Mouse (Mus musculus) megakaryocyte, embryonic 14.5 days (primary cell): Measurements from ENCODE around the gene Xrra1.

ENCODE experiments used
- FLI1 ChIP-seq: IDR thresholded peaks from 2 replicates; pipeline ENCODE4 v1.6.1; 2012; ENCODE audit warnings: low read length, inconsistent platforms, mixed read lengths
- GATA1 ChIP-seq: IDR thresholded peaks from 3 replicates; pipeline ENCODE4 v1.6.1; 2012; ENCODE audit warnings: mixed read lengths, low read length, inconsistent platforms, borderline replicate concordance

DNA sequence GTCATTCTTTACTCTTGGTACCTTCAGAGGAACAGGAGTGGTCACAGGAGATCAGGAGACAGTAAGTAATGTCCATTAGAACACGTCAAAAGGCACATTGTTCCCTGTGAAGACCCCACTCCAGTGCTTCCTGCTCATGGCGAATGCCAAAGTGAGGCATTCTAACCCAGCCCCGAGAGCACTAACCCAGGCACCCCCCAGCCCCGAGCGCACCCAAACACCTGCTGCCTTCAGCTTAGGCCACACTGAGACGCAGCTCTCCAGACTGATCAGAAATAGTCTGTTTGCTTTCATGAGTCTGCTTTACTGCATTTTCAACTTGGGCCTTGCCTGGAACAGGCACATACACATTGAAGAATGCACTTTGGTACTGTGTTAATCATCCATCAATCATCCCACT is 61.1 kb downstream of the Xrra1 start:
- TF ChIP-seq GATA1 (no peak), FLI1 (no peak)
